Mouse (Mus musculus): Measurements from ENCODE around the gene Atxn1.

Atxn1 gene

DNA sequence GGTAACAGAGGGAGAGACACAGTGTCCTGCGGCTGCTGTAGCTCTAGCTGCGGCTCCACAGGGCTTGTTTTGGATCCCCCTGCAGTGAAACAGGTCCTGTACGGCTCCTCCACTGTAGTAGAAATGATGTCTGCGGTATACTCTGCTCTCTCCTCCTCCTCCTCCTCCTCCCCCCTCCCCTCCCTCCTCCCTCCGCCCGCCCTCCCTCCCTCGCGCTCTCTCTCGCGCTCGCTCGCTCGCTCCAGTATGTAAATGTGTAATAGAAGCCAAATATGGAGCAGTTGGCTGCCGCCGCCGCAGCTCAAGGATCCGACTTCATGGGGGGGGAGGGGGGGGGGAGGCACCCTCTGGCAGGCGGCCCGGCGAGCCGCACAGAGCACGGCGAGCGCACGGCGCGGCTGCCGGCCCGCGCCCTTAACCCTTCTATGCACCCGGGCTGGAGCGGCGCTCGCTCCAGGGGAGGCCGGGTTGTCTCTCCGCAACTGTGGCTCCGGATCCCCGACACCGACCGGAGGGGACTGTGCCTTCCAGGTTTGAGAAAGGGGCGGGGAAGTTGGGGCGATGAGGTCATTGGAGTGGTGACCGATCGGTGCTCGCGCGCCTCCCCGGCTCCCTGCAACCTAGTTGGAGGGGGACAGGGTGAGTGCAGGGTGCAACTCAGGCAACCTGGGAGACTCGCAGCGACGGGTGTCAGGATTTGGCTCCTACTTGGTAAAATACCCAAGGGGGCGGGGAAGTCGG, at the start of gene Atxn1:
Atxn1 (minus strand) TSS at position 156 of the 741 bp plus-strand sequence.
- DNase-seq, result peak; percentile 72

DNA sequence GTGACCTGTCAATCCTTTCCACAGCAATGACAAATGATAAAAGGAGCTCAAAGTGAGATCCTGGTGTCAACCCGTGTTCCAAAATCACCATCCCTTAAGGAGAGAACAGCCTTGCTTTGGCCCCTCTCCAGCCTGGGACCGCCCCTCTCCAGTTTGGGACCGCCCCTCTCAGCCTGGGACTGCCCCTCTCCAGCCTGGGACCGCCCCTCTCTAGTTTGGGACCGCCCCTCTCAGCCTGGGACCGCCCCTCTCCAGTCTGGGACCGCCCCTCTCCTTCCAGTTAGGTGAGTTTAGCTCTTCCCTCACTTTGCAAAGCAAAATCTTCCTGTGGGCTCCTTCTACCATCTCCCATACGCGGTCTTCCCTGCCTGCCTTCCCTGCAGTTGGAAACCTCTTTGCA, 46.4 kb upstream of the Atxn1 start:
- no peak for DNase-seq

DNA sequence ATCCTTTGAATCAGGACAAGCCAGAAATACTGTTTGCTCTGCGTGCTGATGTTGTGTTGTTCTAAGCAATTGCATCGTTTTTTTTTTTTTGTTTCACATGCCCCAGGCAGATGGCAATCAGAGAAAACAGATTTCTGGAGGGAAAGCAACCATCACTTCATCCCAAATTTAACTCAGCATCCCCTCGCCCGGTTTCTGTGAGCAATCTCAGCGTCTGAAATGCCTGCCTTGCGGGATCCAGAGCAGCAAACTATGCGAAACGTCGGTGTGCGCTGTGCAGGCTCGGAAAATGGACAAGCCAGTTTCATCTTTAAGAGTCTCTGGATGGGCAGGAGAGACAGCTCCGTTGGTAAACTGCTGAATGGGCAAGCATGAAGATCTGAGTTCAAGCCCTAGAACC, 45.3 kb upstream of the Atxn1 start:
- DNase-seq, result peak; percentile 34

DNA sequence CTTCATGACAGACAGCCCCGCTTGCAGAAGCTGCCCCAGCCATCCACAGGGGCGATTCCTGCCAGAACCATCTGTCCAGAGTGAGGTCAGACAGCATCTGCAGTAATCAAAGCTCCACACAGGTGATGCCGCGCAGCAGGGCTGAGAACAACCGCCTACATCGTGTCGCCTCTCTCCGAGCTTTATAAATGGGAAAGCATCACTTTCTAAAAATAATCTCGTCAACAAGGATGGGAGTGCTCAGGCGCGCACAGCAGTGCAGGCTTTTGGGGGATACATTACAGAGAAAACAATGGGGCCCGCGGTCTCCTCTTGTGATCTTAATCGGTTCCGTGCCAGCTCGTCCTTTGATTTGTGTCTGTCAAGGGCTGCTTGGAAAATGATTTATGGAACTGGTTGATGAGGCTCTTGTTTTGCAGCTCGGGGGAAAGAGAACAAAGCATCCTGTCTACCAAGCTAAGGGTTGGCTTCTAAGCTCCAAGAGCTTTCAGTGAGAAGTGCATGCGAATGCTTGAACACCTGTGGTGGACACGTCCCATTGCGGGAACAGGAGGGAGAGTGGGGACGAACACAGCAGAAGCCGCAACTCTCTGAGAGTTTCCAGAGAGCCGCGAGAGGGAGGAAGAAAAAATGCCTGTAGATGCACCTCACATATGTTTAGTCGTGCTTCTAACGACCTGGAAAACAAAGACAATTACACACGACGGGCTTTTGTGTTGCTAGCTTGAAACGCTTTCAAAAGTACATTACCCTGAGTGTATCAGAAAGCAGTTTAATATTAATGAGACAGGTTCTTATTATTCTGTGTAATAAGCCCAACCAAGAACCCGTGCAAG, 44.2 kb upstream of the Atxn1 start:
- DNase-seq, result peak; percentile 49

- peak; percentile 19 for DNase-seq
Observed at GRCm38 (mm10) chr13:46006211-46007102, 41.6 kb upstream of the Atxn1 start.

GRCm38 (mm10) chr13:46005656-46006055, 40.8 kb upstream of the Atxn1 start:
- no peak for DNase-seq

- DNase-seq, result no peak
Observed at GRCm38 (mm10) chr13:46001356-46001755, 36.5 kb upstream of the Atxn1 start.

- DNase-seq, result no peak
Observed at GRCm38 (mm10) chr13:45992953-45993352, 28.1 kb upstream of the Atxn1 start.

- no peak for DNase-seq
Observed at GRCm38 (mm10) chr13:45990486-45990885, 25.7 kb upstream of the Atxn1 start.

DNA sequence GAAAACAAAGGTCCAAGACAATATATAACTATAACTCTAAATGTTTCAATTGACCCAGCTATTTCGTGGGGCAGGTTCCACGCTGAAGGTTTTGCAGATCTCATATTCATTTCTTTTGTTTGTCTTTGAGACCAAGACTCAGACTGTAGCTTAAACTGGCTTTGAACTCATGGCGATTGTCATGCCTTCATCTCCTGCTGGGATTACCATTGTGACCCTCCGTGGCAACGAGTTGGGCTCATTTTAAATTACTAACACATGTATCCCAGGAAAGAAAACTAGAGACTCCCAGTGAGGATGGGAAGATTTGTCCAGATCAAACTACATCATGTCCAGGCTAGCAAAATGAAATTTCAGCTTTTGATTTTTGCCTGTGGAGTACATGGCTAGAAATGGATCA, 14.4 kb upstream of the Atxn1 start:
- DNase-seq, result no peak

- no peak for DNase-seq
Observed at GRCm38 (mm10) chr13:45976894-45977293, 12.1 kb upstream of the Atxn1 start.

DNA sequence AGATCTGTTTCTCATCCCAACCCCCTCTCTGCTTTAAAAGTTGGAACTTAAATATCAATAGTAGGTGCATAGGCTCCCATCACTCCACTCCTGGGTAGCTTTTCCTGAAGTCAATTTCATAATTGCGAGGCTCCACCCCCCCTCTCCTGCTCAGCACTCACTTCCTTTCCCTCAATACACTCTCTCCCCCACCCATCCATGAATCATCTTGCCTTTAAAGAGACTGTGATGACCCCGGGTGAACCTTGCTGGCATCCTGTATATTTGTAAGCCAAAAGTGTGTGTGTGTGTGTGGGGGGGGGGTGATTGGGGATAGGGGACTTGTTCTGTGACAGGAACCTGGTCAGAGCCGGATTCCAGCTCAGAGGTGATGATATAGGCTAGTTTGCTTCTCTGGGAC, 9.8 kb upstream of the Atxn1 start:
- DNase-seq, result no peak

DNA sequence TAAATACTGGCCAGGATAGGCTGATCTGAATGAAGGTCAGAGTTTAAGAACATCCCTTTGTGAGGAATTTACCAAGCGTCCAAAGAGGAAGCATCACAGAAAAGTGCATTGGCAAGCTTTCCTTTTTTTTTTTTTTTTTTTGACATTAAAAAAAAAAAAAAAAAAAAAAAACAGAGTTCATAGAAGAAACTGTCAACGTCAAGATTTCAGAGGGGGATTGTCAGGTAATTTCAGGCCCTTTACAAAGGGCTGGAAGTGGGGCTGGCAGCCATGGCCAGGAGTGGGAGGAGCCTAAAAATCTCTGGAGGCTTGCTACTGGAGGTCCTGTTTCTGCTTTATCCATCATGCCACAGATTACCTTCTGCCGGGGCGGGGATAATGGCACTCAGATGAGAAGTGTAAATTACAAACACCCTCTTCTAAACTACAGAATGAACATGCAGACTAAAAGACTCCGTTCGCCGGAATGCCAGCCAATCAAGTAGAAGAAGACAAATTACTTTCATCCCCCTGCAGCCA, 9.2 kb upstream of the Atxn1 start:
- DNase-seq, result no peak

DNA sequence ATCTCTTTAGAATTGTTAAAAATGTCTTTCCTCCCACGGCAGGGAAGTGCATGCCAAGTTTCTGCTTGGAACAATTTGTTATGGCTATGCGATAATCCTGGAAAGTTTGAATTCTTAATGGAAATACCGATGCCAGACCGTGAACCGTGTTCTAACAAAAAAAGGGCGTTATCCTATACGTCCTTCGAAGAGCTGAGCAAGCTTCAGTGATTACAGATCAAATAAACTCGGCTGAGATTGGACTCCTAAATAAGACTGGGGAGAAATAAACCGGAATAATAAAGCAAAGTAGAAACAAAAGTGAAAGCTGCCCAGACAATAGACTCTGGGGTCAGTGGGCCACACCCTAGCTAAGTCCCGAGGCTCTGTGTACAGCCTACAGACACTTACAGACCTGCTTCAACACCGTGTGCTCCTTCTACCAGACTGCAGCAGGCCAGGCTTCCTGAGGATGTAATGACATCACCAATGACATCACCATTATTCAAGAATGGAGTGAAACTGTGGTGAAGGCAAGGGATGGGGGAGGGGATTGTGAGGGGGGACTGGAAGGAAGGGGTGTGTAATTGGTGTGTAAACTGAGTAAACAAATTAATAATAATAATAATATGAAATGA, 6.2 kb upstream of the Atxn1 start:
- DNase-seq, result no peak

GRCm38 (mm10) chr13:45968206-45968605, 3.4 kb upstream of the Atxn1 start:
- no peak for DNase-seq

- no peak for DNase-seq
Observed at GRCm38 (mm10) chr13:45967371-45967770, 2.6 kb upstream of the Atxn1 start.

DNA sequence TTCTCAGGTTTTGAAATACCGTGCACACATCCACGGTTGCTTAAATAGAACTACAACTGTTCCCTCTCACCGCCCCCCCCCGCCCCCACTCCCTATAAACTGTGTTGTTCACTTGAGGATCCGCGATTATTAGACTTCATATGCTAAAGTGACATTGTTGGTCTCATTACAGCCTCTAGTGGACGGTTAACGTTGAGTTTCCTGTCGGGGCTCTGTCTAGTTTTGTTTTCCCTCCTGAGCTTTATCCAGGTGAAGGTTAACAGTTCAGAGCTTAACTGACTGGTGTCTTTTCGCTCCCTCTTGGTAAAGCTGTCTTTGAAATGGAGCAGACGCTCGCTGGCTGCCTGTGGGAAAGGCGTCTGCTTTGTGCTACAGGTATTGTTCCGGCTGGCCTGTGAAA, 1.8 kb upstream of the Atxn1 start:
- no peak for DNase-seq

DNA sequence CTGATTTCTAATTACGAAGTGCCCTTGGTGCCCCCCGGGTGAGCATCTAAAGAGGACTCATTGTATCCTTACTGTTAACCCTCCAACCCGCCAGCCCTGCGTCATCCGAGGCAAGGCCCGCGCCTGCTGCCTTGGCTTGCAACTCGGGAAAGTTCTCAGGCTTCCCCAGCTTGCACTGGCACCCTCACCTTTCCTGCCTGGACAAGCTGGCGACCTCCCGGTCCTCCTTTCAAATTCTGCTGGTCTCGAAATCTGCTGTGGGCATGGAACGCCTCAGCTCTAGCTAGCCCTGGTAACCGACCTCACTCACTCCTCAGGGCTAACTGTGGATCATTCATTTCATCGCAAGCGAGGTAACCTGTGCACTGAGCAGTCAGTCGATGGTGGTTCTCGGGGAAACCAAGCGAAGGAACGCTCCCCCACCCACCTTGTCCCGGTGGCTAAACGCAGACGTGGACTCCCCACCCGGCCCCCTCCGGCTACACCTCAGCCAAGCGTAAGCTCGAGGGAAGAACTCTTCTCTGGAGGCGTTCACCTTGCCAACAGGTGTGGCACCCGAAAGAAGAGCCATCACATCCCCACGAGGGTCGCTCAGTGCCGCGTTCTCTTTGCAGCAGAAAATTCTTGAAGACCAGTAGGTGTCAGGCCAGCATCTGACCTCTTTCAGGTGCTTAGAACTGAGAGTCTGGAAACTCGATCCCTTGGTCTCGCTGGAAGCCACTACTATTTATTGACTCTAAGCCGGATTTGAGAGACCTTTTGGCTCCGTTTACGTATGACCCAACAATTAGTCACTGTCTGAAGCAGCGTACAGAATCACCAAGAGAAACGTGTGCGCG, 1.0 kb upstream of the Atxn1 start:
- peak; percentile 18 for DNase-seq

- DNase-seq, result peak; percentile 73
Observed at GRCm38 (mm10) chr13:45964331-45964852, 416 bp downstream of the Atxn1 start.

- peak; percentile 70 for DNase-seq
Observed at GRCm38 (mm10) chr13:45963497-45964330, 1.1 kb downstream of the Atxn1 start.
